Comparison of ENCODE assay signal across 10 mouse cellular contexts in the genomic region with DNA sequence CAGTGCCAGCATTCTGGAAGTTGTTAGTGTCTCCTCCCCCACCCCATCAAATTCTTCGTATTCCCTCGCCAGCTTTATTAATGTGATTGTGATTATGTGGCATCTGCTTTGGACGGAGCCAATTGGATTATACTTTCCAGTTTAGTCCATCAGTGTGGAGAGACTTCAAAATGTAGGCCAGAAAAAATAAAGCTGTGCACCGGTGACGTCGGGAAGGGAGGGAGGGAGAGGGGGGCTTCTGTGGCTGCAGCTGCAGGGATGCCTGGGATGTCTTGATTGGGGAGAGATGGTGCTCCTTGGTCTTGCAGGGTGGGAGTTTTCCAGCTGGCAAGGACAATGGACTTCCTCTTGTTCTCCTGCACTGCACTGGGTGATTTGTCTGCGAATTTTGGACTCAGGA.
DNase-seq lines count a peak whose midpoint lies in the region; ATAC-seq and TF ChIP-seq lines count a peak whose summit lies in the region.
"Had no signal": no experiment of that assay in that cellular context is flagged by ENCODE, and none has a peak within 500 bp of the region (broad histone marks: within the 10 kb centered on the region; RNA-seq: fewer than 3 reads in every experiment).

No protein-coding gene starts in this region.

- H3K4me2 ChIP-seq in kidney, postnatal 0 days (ENCODE audit: low read length): no peak overlapping the region
- 0 out of 2 replicates have a peak overlapping the region, but pooled peaks have one; percentile 12 for H3K4me2 ChIP-seq in neural tube, embryonic 12.5 days (replicated peaks)

- no peak overlapping the region for H3K9ac ChIP-seq in kidney, postnatal 0 days (ENCODE audit: low read depth, low read length)
- H3K9ac ChIP-seq in neural tube, embryonic 12.5 days: no peak overlapping the region

- no peak overlapping the region for H3K4me3 ChIP-seq in kidney, postnatal 0 days (replicated peaks; ENCODE audit: low read depth, low read length)
- H3K4me3 ChIP-seq in neural tube, embryonic 12.5 days: no peak overlapping the region
- H3K4me3 ChIP-seq: myocyte had no signal

- ATAC-seq in kidney, postnatal 0 days (replicated peaks; ENCODE audit: low FRiP score, low read depth): no peak
- ATAC-seq in neural tube, embryonic 12.5 days (ENCODE audit: low FRiP score, low read depth): peak; percentile 48; the same call in 1 of the 2 replicates

- 0 out of 2 replicates have a peak overlapping the region, but pooled peaks have one; percentile 13 for H3K27ac ChIP-seq in kidney, postnatal 0 days
- no peak overlapping the region for H3K27ac ChIP-seq in neural tube, embryonic 12.5 days

- H3K4me1 ChIP-seq in kidney, postnatal 0 days (replicated peaks; ENCODE audit: insufficient read depth, low read length): no peaks in the 10 kb centered on the region
- peaks cover 16% of the 10 kb centered on the region for H3K4me1 ChIP-seq in neural tube, embryonic 12.5 days

- TF ChIP-seq CTCF in kidney, postnatal 0 days (IDR thresholded peaks at IDR 0.05; ENCODE audit: low read depth): no peak

- no peaks in the 10 kb centered on the region for H3K36me3 ChIP-seq in kidney, postnatal 0 days (ENCODE audit: insufficient read depth, low read length)
- H3K36me3 ChIP-seq in neural tube, embryonic 12.5 days: no peaks in the 10 kb centered on the region
- H3K36me3 ChIP-seq: G1E had no signal

- 41% methylated on average over 7 of the region's 7 CpGs for WGBS in kidney, postnatal 0 days
- 30% methylated on average over 7 of the region's 7 CpGs for WGBS in neural tube, embryonic 12.5 days

- no peaks in the 10 kb centered on the region for H3K27me3 ChIP-seq in kidney, postnatal 0 days (ENCODE audit: insufficient read depth, low read length)
- H3K27me3 ChIP-seq in neural tube, embryonic 12.5 days (replicated peaks): no peaks in the 10 kb centered on the region

- peak; percentile 4 to 12 for DNase-seq in layer of hippocampus, postnatal 14 days (ENCODE audit: low spot score in 2 of 2)
- no peak for DNase-seq in layer of hippocampus, adult 9-11 months
- DNase-seq in heart, adult 8-10 months (ENCODE audit: low spot score): peak; percentile 36
- DNase-seq in kidney, postnatal 0 days (ENCODE audit: low spot score): peak; percentile 63
- no peak for DNase-seq in ovary, postnatal 14 days (ENCODE audit: low spot score)
- DNase-seq in thymus, adult 18-20 months: no peak
- DNase-seq in cerebellum, postnatal 25 days: no peak

- H3K9me3 ChIP-seq in kidney, postnatal 0 days (replicated peaks; ENCODE audit: low read length): no peaks in the 10 kb centered on the region
- H3K9me3 ChIP-seq in neural tube, embryonic 12.5 days: no peaks in the 10 kb centered on the region
- H3K9me3 ChIP-seq: G1E had no signal

Comparison
In these comparisons a context has a peak if more than half of its experiments do, and no peak if none do; other contexts are left out.
1. DNase-seq: peak in layer of hippocampus, postnatal 14 days (2 of 2), heart, adult 8-10 months (single experiment) and kidney, postnatal 0 days (single experiment); none in layer of hippocampus, adult 9-11 months (single experiment), ovary, postnatal 14 days (single experiment), thymus, adult 18-20 months (0 of 2) and cerebellum, postnatal 25 days (0 of 2).